Mouse (Mus musculus): Measurements from ENCODE around the gene Cep112. TPM values are rescaled to one million over a fixed set of nuclear protein-coding genes. Genes with fewer than 3 reads are reported as not detected.

Cep112 gene
- polyA plus RNA-seq, 1 experiment from 2014 or later: 11.6 TPM

DNA sequence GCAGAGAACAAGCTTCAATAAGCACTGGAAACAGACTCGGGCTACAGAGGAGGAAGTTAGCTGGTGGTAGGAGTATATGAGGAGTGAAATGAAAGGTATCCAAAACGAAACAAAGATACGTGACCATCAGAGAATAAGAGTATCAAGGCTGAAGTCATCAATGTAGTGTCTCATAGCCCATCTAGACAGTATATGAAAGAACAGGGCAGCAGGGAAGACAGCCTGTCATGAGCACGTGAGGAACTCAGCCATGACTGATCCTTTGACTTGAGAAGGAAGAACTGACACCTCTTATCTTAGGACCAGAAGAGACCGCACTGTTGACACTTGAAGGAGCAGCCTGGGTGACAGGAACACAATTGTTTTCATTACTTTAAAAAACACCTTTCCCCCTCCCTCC, 373.4 kb downstream of the Cep112 start:
- Histone ChIP-seq H3K27ac (no peak overlapping the region), H3K4me3 (no peak overlapping the region), H3K4me1 (peaks cover 7% of the 10 kb centered on the region; the same call in 1 of the 2 replicates), H3K27me3 (ENCODE audit: insufficient read depth, poor library complexity, severe bottlenecking) (no peaks in the 10 kb centered on the region), H3K9me3 (no peaks in the 10 kb centered on the region), H3K36me3 (no peaks in the 10 kb centered on the region)
- no peak for DNase-seq (ENCODE audit: low spot score)
- WGBS: 56% methylated on average over 5 of the region's 5 CpGs

DNA sequence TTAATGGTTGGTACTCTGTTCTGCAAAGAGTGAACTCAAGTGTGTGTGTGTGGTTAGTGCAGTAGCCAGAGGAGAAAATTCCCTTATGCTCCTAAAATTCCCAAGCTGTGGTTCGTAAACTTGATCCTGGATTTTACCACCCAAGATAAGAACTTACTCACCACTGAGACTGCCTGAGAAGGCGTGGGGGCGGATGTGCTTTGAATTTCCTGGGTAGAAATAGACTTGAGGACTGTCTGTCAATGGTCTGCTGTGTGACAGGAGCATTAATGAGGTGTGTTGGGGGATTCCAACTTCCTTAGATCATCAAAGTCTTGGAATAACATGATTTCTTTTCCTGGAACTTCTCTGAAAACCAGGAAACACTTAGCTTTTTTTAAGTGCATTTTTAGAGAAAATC, 374.7 kb downstream of the Cep112 start:
- Histone ChIP-seq H3K27ac (no peak overlapping the region), H3K4me3 (no peak overlapping the region), H3K4me1 (peaks cover 7% of the 10 kb centered on the region; the same call in 1 of the 2 replicates), H3K9me3 (no peaks in the 10 kb centered on the region), H3K36me3 (no peaks in the 10 kb centered on the region), H3K27me3 (ENCODE audit: insufficient read depth, poor library complexity, severe bottlenecking) (no peaks in the 10 kb centered on the region)
- DNase-seq (ENCODE audit: low spot score): no peak
- WGBS: 36% methylated on average over 3 of the region's 3 CpGs

DNA sequence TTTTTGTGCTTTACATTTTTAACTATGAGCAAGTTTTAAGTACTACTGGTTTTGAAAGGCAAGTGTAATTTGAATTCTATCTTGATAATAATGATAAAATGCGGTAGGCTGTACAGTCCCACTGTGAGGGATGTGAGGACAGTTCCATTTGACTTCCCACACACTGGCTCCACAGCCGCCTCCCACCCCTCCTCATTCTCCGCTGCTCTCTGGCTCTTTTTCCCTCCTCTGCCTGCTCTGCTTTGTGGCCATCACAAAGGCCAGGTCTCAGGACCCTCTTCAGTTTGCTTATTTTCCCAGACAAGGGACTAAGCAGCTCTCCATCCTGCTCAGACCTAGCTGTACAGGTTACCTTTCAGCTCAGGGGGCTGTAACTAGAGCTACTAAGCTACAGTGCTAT, 379.0 kb downstream of the Cep112 start:
- Histone ChIP-seq H3K27ac (no peak overlapping the region), H3K4me3 (no peak overlapping the region), H3K36me3 (no peaks in the 10 kb centered on the region), H3K9me3 (no peaks in the 10 kb centered on the region), H3K27me3 (ENCODE audit: insufficient read depth, poor library complexity, severe bottlenecking) (no peaks in the 10 kb centered on the region), H3K4me1 (peaks cover 4% of the 10 kb centered on the region; the same call in 1 of the 2 replicates)
- 74% methylated on average over 3 of the region's 3 CpGs for WGBS
- DNase-seq (ENCODE audit: low spot score): no peak

DNA sequence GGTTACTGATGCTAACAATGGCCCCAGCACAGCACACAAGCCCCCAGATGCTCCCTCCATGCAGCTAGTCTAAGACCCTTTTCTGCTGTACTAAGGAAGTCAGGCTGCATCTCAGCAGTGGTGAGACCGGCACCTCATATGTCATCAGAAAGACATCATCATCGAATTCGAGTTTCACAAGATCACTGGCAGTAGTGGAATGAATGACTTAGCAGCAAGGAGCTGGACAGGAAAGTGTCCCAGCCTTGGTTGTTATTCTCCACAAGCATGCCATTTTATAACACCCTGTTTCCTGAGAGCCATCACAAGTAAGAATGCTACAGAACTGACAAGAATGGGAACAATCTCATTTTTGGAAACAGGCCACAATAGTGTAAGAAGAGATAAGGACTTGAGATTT, 381.0 kb downstream of the Cep112 start:
- no peak overlapping the region for H3K27ac ChIP-seq
- no peaks in the 10 kb centered on the region for H3K9me3 ChIP-seq
- no peak for DNase-seq (ENCODE audit: low spot score)
- WGBS: 86% methylated on average over 3 of the region's 3 CpGs
- H3K4me3 ChIP-seq: no peak overlapping the region
- H3K4me1 ChIP-seq: no peaks in the 10 kb centered on the region
- H3K36me3 ChIP-seq: no peaks in the 10 kb centered on the region
- no peaks in the 10 kb centered on the region for H3K27me3 ChIP-seq (ENCODE audit: insufficient read depth, poor library complexity, severe bottlenecking)

DNA sequence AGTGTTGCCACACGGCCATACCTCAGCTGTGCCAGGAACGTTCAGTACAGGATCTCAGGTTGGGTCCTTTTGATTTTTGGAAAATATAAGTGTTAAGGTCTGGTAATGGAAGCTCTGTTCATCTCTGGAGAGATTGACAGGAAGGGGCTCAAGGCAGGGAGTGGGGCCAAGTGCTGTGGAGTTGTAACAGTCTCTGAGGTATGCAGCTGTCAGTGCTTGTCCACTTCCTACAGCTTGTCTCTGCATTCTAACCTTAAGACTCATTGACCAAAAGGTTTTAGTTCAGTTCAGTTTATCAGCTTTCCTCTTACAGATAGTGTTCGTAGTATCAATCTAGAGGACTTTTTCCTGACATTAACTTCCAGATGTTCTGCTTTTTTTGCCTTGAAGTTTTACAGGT, 384.6 kb downstream of the Cep112 start:
- Histone ChIP-seq H3K4me3 (no peak overlapping the region), H3K27me3 (ENCODE audit: insufficient read depth, poor library complexity, severe bottlenecking) (no peaks in the 10 kb centered on the region), H3K27ac (no peak overlapping the region), H3K9me3 (no peaks in the 10 kb centered on the region), H3K4me1 (no peaks in the 10 kb centered on the region), H3K36me3 (no peaks in the 10 kb centered on the region)
- WGBS: 58% methylated on average over 3 of the region's 3 CpGs
- DNase-seq (ENCODE audit: low spot score): no peak

DNA sequence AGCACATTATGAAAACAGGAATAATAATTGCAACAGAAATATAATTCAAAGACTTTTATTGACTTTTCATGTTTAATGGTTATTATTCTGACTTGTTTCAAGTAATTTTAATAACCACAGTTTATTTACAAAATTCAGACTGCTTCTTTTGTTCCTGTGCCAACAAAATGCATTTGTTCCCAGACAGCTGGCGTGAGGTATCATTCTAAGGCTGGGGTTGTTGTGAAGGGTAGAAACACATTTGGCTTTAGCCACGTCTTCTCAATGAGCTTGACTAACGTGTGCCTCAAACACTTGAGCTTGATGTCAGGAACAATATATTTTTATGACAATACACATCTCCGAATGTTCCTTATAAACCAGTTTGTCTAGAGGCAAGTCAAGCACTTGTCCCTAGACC, 396.8 kb downstream of the Cep112 start:
- WGBS: 83% methylated on average over 4 of the region's 4 CpGs
- Histone ChIP-seq H3K9me3 (no peaks in the 10 kb centered on the region), H3K36me3 (peaks cover 3% of the 10 kb centered on the region; the same call in 1 of the 2 replicates), H3K27me3 (ENCODE audit: insufficient read depth, poor library complexity, severe bottlenecking) (no peaks in the 10 kb centered on the region), H3K4me3 (no peak overlapping the region), H3K27ac (peak overlapping the region; percentile 56; the same call in 1 of the 2 replicates), H3K4me1 (peaks cover 17% of the 10 kb centered on the region)
- DNase-seq (ENCODE audit: low spot score): no peak

DNA sequence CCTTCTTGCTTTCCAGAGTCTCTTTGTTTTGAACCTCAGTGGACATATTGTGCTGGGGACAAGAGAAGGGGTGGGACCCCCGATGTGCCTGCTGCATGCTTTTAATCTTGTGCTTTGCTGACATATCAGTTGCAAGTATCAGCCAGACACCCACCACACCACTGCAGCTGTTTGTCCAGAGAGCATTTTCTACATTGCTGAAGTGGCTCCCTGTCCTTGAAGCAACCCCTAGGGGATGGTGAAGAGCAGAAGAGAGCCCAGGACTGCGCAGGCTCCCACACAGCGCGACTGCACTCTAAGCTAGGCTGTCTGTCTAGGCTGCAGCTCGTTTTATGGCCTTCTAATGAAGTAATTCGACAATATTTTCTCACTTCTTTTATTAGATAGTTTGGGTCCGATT, 397.3 kb downstream of the Cep112 start:
- H3K27ac ChIP-seq: peak overlapping the region; percentile 56
- WGBS: 48% methylated on average over 7 of the region's 7 CpGs
- no peak overlapping the region for H3K4me3 ChIP-seq
- peaks cover 3% of the 10 kb centered on the region; the same call in 1 of the 2 replicates for H3K36me3 ChIP-seq
- peaks cover 17% of the 10 kb centered on the region for H3K4me1 ChIP-seq
- no peak for DNase-seq (ENCODE audit: low spot score)
- no peaks in the 10 kb centered on the region for H3K27me3 ChIP-seq (ENCODE audit: insufficient read depth, poor library complexity, severe bottlenecking)
- H3K9me3 ChIP-seq: no peaks in the 10 kb centered on the region

DNA sequence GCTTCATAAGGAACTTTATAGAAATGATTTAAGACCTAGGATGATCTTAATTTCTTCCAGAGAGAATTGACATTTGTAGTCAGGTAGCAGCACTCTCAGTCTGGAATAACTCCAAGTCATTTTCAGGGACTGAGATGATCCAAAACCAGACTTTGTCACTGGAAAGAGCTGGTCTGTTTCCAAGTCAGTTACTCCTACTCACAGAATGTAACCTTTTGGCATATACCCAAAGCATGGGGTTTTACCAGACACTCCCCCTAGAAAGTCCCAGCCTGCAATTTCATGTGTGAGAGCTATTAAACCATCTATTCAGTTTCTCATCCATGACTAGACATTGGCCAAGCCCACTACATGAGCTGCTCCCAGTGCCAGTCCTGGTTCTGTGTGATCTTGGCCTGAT, 402.3 kb downstream of the Cep112 start:
- Histone ChIP-seq H3K27ac (no peak overlapping the region), H3K4me3 (no peak overlapping the region), H3K4me1 (peaks cover 9% of the 10 kb centered on the region), H3K9me3 (no peaks in the 10 kb centered on the region), H3K36me3 (peaks cover 3% of the 10 kb centered on the region; the same call in 1 of the 2 replicates), H3K27me3 (ENCODE audit: insufficient read depth, poor library complexity, severe bottlenecking) (no peaks in the 10 kb centered on the region)
- DNase-seq (ENCODE audit: low spot score): no peak

DNA sequence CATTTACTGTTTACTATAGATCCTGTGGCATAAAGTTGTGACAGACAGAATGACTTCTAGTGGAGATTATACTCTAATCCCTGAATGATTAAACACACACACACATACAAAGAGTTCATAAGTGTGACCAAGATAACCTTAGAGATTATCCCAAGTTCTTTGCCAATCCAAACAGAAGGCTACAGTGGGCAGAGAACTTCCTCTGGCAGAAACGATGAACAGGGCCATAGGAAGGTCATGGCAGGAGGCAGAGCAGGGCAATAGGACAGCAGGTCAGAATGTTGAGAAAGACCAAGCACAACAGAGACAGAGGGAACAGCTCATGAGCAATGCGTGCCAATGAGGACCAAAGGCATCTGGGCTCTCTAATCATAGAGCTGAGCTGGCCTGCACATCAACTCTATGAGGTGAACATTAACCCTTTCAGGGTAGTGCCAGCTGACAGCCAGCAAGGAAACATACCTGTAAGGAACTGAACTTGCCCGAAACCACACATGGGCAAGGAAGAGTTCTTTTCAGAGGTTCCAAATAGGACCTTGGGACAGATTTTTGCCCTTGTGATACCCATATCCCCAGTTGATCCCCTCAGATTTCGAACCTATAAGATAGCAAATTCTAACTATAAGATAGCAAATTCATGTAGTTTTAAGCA, 403.5 kb downstream of the Cep112 start:
- Histone ChIP-seq H3K4me3 (no peak overlapping the region), H3K36me3 (peaks cover 3% of the 10 kb centered on the region; the same call in 1 of the 2 replicates), H3K4me1 (no peaks in the 10 kb centered on the region), H3K9me3 (no peaks in the 10 kb centered on the region), H3K27me3 (ENCODE audit: insufficient read depth, poor library complexity, severe bottlenecking) (no peaks in the 10 kb centered on the region), H3K27ac (no peak overlapping the region)
- 70% methylated on average over 4 of the region's 4 CpGs for WGBS
- no peak for DNase-seq (ENCODE audit: low spot score)

DNA sequence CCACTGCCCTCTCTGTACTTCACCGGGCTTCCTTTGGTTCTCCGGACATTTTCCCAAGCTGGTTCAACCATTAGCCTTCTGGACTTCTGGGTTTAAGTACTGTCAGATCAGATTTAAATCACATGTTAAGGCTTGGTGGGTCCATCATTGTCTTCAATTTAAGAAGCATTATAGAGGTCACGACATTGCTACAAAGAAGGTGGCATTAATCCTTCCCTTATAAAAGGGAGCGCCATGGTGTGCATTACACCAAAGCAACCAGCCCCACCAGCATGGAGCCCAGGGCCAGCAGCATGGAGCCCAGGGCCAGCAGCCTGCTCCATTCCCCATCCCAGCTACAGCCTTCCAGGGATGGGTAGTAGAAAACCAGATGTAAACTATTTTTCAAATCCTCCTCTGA, 411.7 kb downstream of the Cep112 start:
- DNase-seq (ENCODE audit: low spot score): no peak
- H3K27ac ChIP-seq: no peak overlapping the region

DNA sequence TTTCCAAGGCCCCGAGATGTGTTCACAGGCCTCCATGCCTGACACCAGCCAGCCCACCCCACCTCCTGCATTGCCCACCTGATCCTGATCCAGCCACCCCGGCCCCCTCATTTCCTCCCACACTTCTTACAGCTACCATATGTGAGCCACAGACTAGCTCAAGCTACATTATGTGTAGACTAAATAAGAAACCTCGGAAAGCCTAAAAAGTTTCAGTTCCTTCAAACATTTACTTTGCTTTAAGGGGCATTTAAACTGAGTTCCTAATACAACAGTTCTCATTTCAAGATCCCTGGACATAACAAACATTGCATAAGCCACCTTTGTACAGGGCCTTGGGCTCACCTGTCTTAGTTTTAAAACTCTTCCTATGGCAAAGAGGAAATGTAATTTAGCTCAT, 415.2 kb downstream of the Cep112 start:
- Histone ChIP-seq H3K4me1 (peaks cover 3% of the 10 kb centered on the region; the same call in 1 of the 2 replicates), H3K27me3 (ENCODE audit: insufficient read depth, poor library complexity, severe bottlenecking) (no peaks in the 10 kb centered on the region), H3K27ac (no peak overlapping the region), H3K36me3 (no peaks in the 10 kb centered on the region), H3K4me3 (no peak overlapping the region), H3K9me3 (no peaks in the 10 kb centered on the region)
- DNase-seq (ENCODE audit: low spot score): no peak
- 86% methylated on average over 3 of the region's 3 CpGs for WGBS

More for the DNA sequence above, 411.7 kb downstream of the Cep112 start:
- H3K9me3 ChIP-seq: no peaks in the 10 kb centered on the region
- 90% methylated on average over 4 of the region's 4 CpGs for WGBS
- H3K4me1 ChIP-seq: peaks cover 3% of the 10 kb centered on the region; the same call in 1 of the 2 replicates
- H3K27me3 ChIP-seq (ENCODE audit: insufficient read depth, poor library complexity, severe bottlenecking): no peaks in the 10 kb centered on the region
- no peaks in the 10 kb centered on the region for H3K36me3 ChIP-seq
- no peak overlapping the region for H3K4me3 ChIP-seq

DNA sequence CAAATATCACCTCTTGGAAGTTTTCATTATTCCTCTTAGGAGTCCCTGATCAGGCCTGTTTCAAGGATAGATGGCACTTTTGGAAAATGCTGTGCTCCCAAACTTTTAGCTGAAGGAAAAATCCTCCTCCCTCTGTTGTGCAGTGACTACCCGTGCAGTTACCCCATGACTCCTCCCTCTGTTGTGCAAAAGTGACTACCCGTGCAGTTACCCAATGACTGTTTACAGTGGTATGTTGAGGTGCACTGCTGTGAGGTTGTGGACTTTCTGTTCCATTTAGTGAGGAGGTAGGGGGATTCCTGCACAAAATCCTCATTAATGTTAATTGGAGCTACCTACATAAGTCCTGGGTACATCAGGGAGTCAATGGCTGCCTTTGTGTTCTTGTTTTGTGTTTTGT, 417.8 kb downstream of the Cep112 start:
- DNase-seq (ENCODE audit: low spot score): no peak

DNA sequence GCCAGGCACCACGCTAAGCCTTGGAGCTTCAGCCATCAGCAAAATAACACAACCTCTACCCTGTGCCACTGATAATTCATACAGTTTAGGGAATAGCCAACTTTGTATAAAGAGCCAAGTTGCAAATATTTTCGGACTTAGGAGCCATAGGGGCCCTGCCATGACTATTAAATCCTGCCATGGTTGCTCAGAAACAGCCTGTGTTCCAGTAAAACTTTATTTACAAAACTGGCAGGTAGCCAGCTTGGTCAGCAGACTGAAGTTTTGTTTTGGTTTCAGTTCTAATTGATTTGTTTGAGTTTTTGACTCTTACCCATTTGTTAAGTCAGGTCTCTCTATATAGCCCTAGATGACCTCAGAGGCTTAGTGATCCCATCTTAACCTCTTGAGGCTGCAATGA, 421.0 kb downstream of the Cep112 start:
- H3K27me3 ChIP-seq (ENCODE audit: insufficient read depth, poor library complexity, severe bottlenecking): no peaks in the 10 kb centered on the region
- 78% methylated on average over 2 of the region's 2 CpGs for WGBS
- no peaks in the 10 kb centered on the region for H3K36me3 ChIP-seq
- H3K9me3 ChIP-seq: no peaks in the 10 kb centered on the region
- no peak for DNase-seq (ENCODE audit: low spot score)
- peaks cover 5% of the 10 kb centered on the region; the same call in 1 of the 2 replicates for H3K4me1 ChIP-seq
- H3K4me3 ChIP-seq: no peak overlapping the region
- H3K27ac ChIP-seq: no peak overlapping the region

More for the DNA sequence above, 417.8 kb downstream of the Cep112 start:
- Histone ChIP-seq H3K36me3 (no peaks in the 10 kb centered on the region), H3K9me3 (no peaks in the 10 kb centered on the region), H3K27me3 (ENCODE audit: insufficient read depth, poor library complexity, severe bottlenecking) (no peaks in the 10 kb centered on the region), H3K4me1 (peaks cover 3% of the 10 kb centered on the region; the same call in 1 of the 2 replicates), H3K27ac (no peak overlapping the region), H3K4me3 (no peak overlapping the region)
- WGBS: 65% methylated on average over 2 of the region's 2 CpGs

DNA sequence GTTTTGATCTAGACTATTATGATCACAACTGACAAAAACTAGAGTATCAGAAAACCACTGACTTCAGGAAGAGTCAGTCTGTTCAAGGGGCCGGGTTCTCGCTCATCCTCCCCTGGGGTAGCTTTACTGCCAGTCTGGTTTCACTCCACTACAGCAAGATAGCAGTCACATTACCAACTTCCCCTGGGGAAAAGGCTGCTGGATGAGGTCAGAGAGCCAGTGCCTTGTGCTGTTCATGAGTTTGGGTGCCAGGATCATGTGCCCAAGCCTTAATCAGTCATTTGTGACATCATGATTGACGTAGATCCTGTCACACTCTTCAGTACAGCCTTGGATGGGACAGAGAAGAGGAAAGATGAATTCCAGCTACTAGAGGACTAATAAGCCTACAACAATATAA, 421.5 kb downstream of the Cep112 start:
- no peak for DNase-seq (ENCODE audit: low spot score)
- no peaks in the 10 kb centered on the region for H3K36me3 ChIP-seq
- H3K9me3 ChIP-seq: no peaks in the 10 kb centered on the region
- H3K4me3 ChIP-seq: no peak overlapping the region
- peaks cover 5% of the 10 kb centered on the region; the same call in 1 of the 2 replicates for H3K4me1 ChIP-seq
- WGBS: 77% methylated on average over 3 of the region's 3 CpGs
- no peaks in the 10 kb centered on the region for H3K27me3 ChIP-seq (ENCODE audit: insufficient read depth, poor library complexity, severe bottlenecking)
- H3K27ac ChIP-seq: no peak overlapping the region

Measured in heart, embryonic 10.5 days (tissue).